Mouse (Mus musculus): ENCODE measurements at regions not wholly inside any gene's neighbourhood (a gene's known extent, or its start where the extent isn't known, plus 50 kb on each side); places are given as distances from the start of the nearest gene placed in this dataset.

GRCm38 (mm10) chr12:39729255-39729654, 308.6 kb downstream of the Arl4a start:
- Histone ChIP-seq H3K9me3 (ENCODE audit: control insufficient read depth, low read length) (no peaks in the 10 kb centered on the region), H3K4me3 (ENCODE audit: low read depth, low read length) (no peak overlapping the region), H3K27ac (ENCODE audit: low read depth, low read length) (no peak overlapping the region), H3K9ac (ENCODE audit: low read length) (no peak overlapping the region), H3K4me2 (no peak overlapping the region), H3K27me3 (ENCODE audit: control insufficient read depth, insufficient read depth, low read length) (no peaks in the 10 kb centered on the region), H3K4me1 (ENCODE audit: control insufficient read depth, insufficient read depth, low read length) (no peaks in the 10 kb centered on the region), H3K36me3 (ENCODE audit: control insufficient read depth, insufficient read depth, low read length) (no peaks in the 10 kb centered on the region)
- WGBS: 76% methylated on average over 2 of the region's 2 CpGs
- DNase-seq (ENCODE audit: low spot score, missing footprints) (no peak), ATAC-seq (ENCODE audit: low FRiP score) (no peak)

GRCm38 (mm10) chr12:39724172-39724571, 313.7 kb downstream of the Arl4a start:
- no peak overlapping the region for H3K4me3 ChIP-seq (ENCODE audit: low read depth, low read length)
- H3K4me1 ChIP-seq (ENCODE audit: control insufficient read depth, insufficient read depth, low read length): no peaks in the 10 kb centered on the region
- ATAC-seq (ENCODE audit: low FRiP score): no peak
- no peaks in the 10 kb centered on the region for H3K9me3 ChIP-seq (ENCODE audit: control insufficient read depth, low read length)
- H3K27me3 ChIP-seq (ENCODE audit: control insufficient read depth, insufficient read depth, low read length): no peaks in the 10 kb centered on the region
- WGBS: 89% methylated on average over 2 of the region's 2 CpGs
- no peak for DNase-seq (ENCODE audit: low spot score, missing footprints)
- no peak overlapping the region for H3K27ac ChIP-seq (ENCODE audit: low read depth, low read length)
- H3K36me3 ChIP-seq (ENCODE audit: control insufficient read depth, insufficient read depth, low read length): no peaks in the 10 kb centered on the region
- no peak overlapping the region for H3K9ac ChIP-seq (ENCODE audit: low read length)
- H3K4me2 ChIP-seq: no peak overlapping the region

GRCm38 (mm10) chr12:39715120-39715519, 322.7 kb downstream of the Arl4a start:
- H3K27ac ChIP-seq (ENCODE audit: low read depth, low read length): no peak overlapping the region; the same call in 1 of the 2 replicates
- WGBS: 29% methylated on average over 4 of the region's 4 CpGs
- H3K9ac ChIP-seq (ENCODE audit: low read length): no peak overlapping the region
- peaks cover 6% of the 10 kb centered on the region; the same call in 1 of the 2 replicates for H3K4me1 ChIP-seq (ENCODE audit: control insufficient read depth, insufficient read depth, low read length)
- DNase-seq (ENCODE audit: low spot score, missing footprints): peak; percentile 92
- H3K9me3 ChIP-seq (ENCODE audit: control insufficient read depth, low read length): no peaks in the 10 kb centered on the region
- no peak overlapping the region for H3K4me3 ChIP-seq (ENCODE audit: low read depth, low read length)
- peak; percentile 88 for ATAC-seq (ENCODE audit: low FRiP score)
- no peaks in the 10 kb centered on the region for H3K27me3 ChIP-seq (ENCODE audit: control insufficient read depth, insufficient read depth, low read length)
- no peaks in the 10 kb centered on the region for H3K36me3 ChIP-seq (ENCODE audit: control insufficient read depth, insufficient read depth, low read length)
- no peak overlapping the region for H3K4me2 ChIP-seq

- Histone ChIP-seq H3K9me3 (ENCODE audit: control insufficient read depth, low read length) (no peaks in the 10 kb centered on the region), H3K27me3 (ENCODE audit: control insufficient read depth, insufficient read depth, low read length) (no peaks in the 10 kb centered on the region), H3K4me1 (ENCODE audit: control insufficient read depth, insufficient read depth, low read length) (peaks cover 6% of the 10 kb centered on the region; the same call in 1 of the 2 replicates), H3K4me2 (no peak overlapping the region), H3K27ac (ENCODE audit: low read depth, low read length) (no peak overlapping the region), H3K4me3 (ENCODE audit: low read depth, low read length) (no peak overlapping the region), H3K9ac (ENCODE audit: low read length) (no peak overlapping the region), H3K36me3 (ENCODE audit: control insufficient read depth, insufficient read depth, low read length) (no peaks in the 10 kb centered on the region)
- ATAC-seq (ENCODE audit: low FRiP score) (peak; percentile 35; the same call in 1 of the 2 replicates), DNase-seq (ENCODE audit: low spot score, missing footprints) (no peak)
- WGBS: 92% methylated on average over 2 of the region's 2 CpGs
Measured at GRCm38 (mm10) chr12:39714169-39714794, 323.5 kb downstream of the Arl4a start.

- Histone ChIP-seq H3K4me3 (ENCODE audit: low read depth, low read length) (no peak overlapping the region), H3K27ac (ENCODE audit: low read depth, low read length) (no peak overlapping the region), H3K9ac (ENCODE audit: low read length) (no peak overlapping the region), H3K9me3 (ENCODE audit: control insufficient read depth, low read length) (no peaks in the 10 kb centered on the region), H3K4me1 (ENCODE audit: control insufficient read depth, insufficient read depth, low read length) (peaks cover 6% of the 10 kb centered on the region; the same call in 1 of the 2 replicates), H3K4me2 (no peak overlapping the region), H3K36me3 (ENCODE audit: control insufficient read depth, insufficient read depth, low read length) (no peaks in the 10 kb centered on the region), H3K27me3 (ENCODE audit: control insufficient read depth, insufficient read depth, low read length) (no peaks in the 10 kb centered on the region)
- ATAC-seq (ENCODE audit: low FRiP score) (no peak), DNase-seq (ENCODE audit: low spot score, missing footprints) (no peak)
- 72% methylated on average over 1 of the region's 1 CpGs for WGBS
Measured at GRCm38 (mm10) chr12:39711807-39712206, 326.0 kb downstream of the Arl4a start.

- Histone ChIP-seq H3K9ac (ENCODE audit: low read length) (no peak overlapping the region), H3K27ac (ENCODE audit: low read depth, low read length) (no peak overlapping the region), H3K9me3 (ENCODE audit: control insufficient read depth, low read length) (no peaks in the 10 kb centered on the region), H3K4me3 (ENCODE audit: low read depth, low read length) (no peak overlapping the region), H3K4me2 (no peak overlapping the region), H3K27me3 (ENCODE audit: control insufficient read depth, insufficient read depth, low read length) (no peaks in the 10 kb centered on the region), H3K4me1 (ENCODE audit: control insufficient read depth, insufficient read depth, low read length) (peaks cover 3% of the 10 kb centered on the region; the same call in 1 of the 2 replicates), H3K36me3 (ENCODE audit: control insufficient read depth, insufficient read depth, low read length) (no peaks in the 10 kb centered on the region)
- ATAC-seq (ENCODE audit: low FRiP score) (no peak), DNase-seq (ENCODE audit: low spot score, missing footprints) (no peak)
- 79% methylated on average over 5 of the region's 5 CpGs for WGBS
Measured at GRCm38 (mm10) chr12:39709850-39710249, 328.0 kb downstream of the Arl4a start.

GRCm38 (mm10) chr12:39697182-39697581, 340.6 kb downstream of the Arl4a start:
- Histone ChIP-seq H3K27me3 (ENCODE audit: control insufficient read depth, insufficient read depth, low read length) (no peaks in the 10 kb centered on the region), H3K9me3 (ENCODE audit: control insufficient read depth, low read length) (no peaks in the 10 kb centered on the region), H3K4me1 (ENCODE audit: control insufficient read depth, insufficient read depth, low read length) (no peaks in the 10 kb centered on the region; the same call in 1 of the 2 replicates), H3K9ac (ENCODE audit: low read length) (no peak overlapping the region), H3K27ac (ENCODE audit: low read depth, low read length) (no peak overlapping the region), H3K4me3 (ENCODE audit: low read depth, low read length) (no peak overlapping the region), H3K4me2 (no peak overlapping the region), H3K36me3 (ENCODE audit: control insufficient read depth, insufficient read depth, low read length) (no peaks in the 10 kb centered on the region)
- 81% methylated on average over 3 of the region's 3 CpGs for WGBS
- ATAC-seq (ENCODE audit: low FRiP score) (no peak), DNase-seq (ENCODE audit: low spot score, missing footprints) (no peak)

- H3K27me3 ChIP-seq (ENCODE audit: control insufficient read depth, insufficient read depth, low read length): no peaks in the 10 kb centered on the region
- H3K4me2 ChIP-seq: no peak overlapping the region
- ATAC-seq (ENCODE audit: low FRiP score) (no peak), DNase-seq (ENCODE audit: low spot score, missing footprints) (no peak)
- no peaks in the 10 kb centered on the region for H3K36me3 ChIP-seq (ENCODE audit: control insufficient read depth, insufficient read depth, low read length)
- no peak overlapping the region for H3K4me3 ChIP-seq (ENCODE audit: low read depth, low read length)
- H3K9me3 ChIP-seq (ENCODE audit: control insufficient read depth, low read length): no peaks in the 10 kb centered on the region
- H3K9ac ChIP-seq (ENCODE audit: low read length): no peak overlapping the region
- H3K4me1 ChIP-seq (ENCODE audit: control insufficient read depth, insufficient read depth, low read length): no peaks in the 10 kb centered on the region; the same call in 1 of the 2 replicates
- H3K27ac ChIP-seq (ENCODE audit: low read depth, low read length): no peak overlapping the region
- 75% methylated on average over 1 of the region's 1 CpGs for WGBS
Measured at GRCm38 (mm10) chr12:39695322-39695721, 342.5 kb downstream of the Arl4a start.

GRCm38 (mm10) chr12:39692043-39692442, 345.8 kb downstream of the Arl4a start:
- WGBS: 79% methylated on average over 2 of the region's 2 CpGs
- no peaks in the 10 kb centered on the region for H3K27me3 ChIP-seq (ENCODE audit: control insufficient read depth, insufficient read depth, low read length)
- H3K9me3 ChIP-seq (ENCODE audit: control insufficient read depth, low read length): no peaks in the 10 kb centered on the region
- ATAC-seq (ENCODE audit: low FRiP score) (no peak), DNase-seq (ENCODE audit: low spot score, missing footprints) (no peak)
- no peaks in the 10 kb centered on the region for H3K4me1 ChIP-seq (ENCODE audit: control insufficient read depth, insufficient read depth, low read length)
- no peaks in the 10 kb centered on the region for H3K36me3 ChIP-seq (ENCODE audit: control insufficient read depth, insufficient read depth, low read length)
- no peak overlapping the region for H3K9ac ChIP-seq (ENCODE audit: low read length)
- H3K4me3 ChIP-seq (ENCODE audit: low read depth, low read length): no peak overlapping the region
- no peak overlapping the region for H3K4me2 ChIP-seq
- H3K27ac ChIP-seq (ENCODE audit: low read depth, low read length): no peak overlapping the region
